Mouse (Mus musculus): Measurements from ENCODE around the gene Dnmbp.

Gene Dnmbp

GRCm38 (mm10) chr19:43943076-43943475, 3.1 kb upstream of the Dnmbp start:
- no peak for DNase-seq

GRCm38 (mm10) chr19:43939171-43939768, 721 bp downstream of the Dnmbp start:
- DNase-seq, result no peak

- DNase-seq, result no peak
These were observed 1.6 kb downstream of the Dnmbp start for GRCm38 (mm10) chr19:43938355-43938754.

- DNase-seq, result no peak
These were observed 9.1 kb downstream of the Dnmbp start for GRCm38 (mm10) chr19:43930926-43931325.

GRCm38 (mm10) chr19:43930366-43930765, 9.6 kb downstream of the Dnmbp start:
- no peak for DNase-seq

- no peak for DNase-seq
These were observed 10.1 kb downstream of the Dnmbp start for GRCm38 (mm10) chr19:43929869-43930268.

GRCm38 (mm10) chr19:43927967-43928366, 12.0 kb downstream of the Dnmbp start:
- no peak for DNase-seq

- peak; percentile 70 for DNase-seq
These were observed 12.9 kb downstream of the Dnmbp start for GRCm38 (mm10) chr19:43927057-43927456.

GRCm38 (mm10) chr19:43926141-43926987, 13.6 kb downstream of the Dnmbp start:
- DNase-seq, result no peak

GRCm38 (mm10) chr19:43924361-43924760, 15.6 kb downstream of the Dnmbp start:
- DNase-seq, result no peak

GRCm38 (mm10) chr19:43922963-43923362, 17.0 kb downstream of the Dnmbp start:
- no peak for DNase-seq

- no peak for DNase-seq
These were observed 18.6 kb downstream of the Dnmbp start for GRCm38 (mm10) chr19:43921410-43921809.

- no peak for DNase-seq
These were observed 19.3 kb downstream of the Dnmbp start for GRCm38 (mm10) chr19:43920453-43921300.

- no peak for DNase-seq
These were observed 20.1 kb downstream of the Dnmbp start for GRCm38 (mm10) chr19:43919841-43920240.

GRCm38 (mm10) chr19:43918834-43919233, 21.2 kb downstream of the Dnmbp start:
- no peak for DNase-seq

- no peak for DNase-seq
These were observed 22.2 kb downstream of the Dnmbp start for GRCm38 (mm10) chr19:43917763-43918162.

GRCm38 (mm10) chr19:43917406-43917691, 22.6 kb downstream of the Dnmbp start:
- DNase-seq, result no peak

GRCm38 (mm10) chr19:43916586-43917405, 23.2 kb downstream of the Dnmbp start:
- no peak for DNase-seq

- no peak for DNase-seq
These were observed 24.6 kb downstream of the Dnmbp start for GRCm38 (mm10) chr19:43915431-43915830.

GRCm38 (mm10) chr19:43914986-43915385, 25.0 kb downstream of the Dnmbp start:
- no peak for DNase-seq

- DNase-seq, result no peak
These were observed 27.1 kb downstream of the Dnmbp start for GRCm38 (mm10) chr19:43912775-43913486.

GRCm38 (mm10) chr19:43906492-43906891, 33.5 kb downstream of the Dnmbp start:
- no peak for DNase-seq
